Mouse (Mus musculus) kidney, embryonic 16.5 days (tissue): ENCODE data around the gene Rnasel. TPM values are rescaled to one million over a fixed set of nuclear protein-coding genes. Genes with fewer than 3 reads are reported as not detected.
"Not testable (repeated sequence)": the region's sequence is repeated elsewhere in the genome, so short reads cannot be mapped to it uniquely, and the experiment has no call there.

Experiments
- ATAC-seq: fragments of 200-750 bp; cut with Nextera tagmentation; 2 replicates; pipeline ENCODE4 v1.8.0; 2017; ENCODE audit warnings: moderate TSS enrichment; ENCODE audit not compliant: low FRiP score, low TSS enrichment
- H3K27ac ChIP-seq: fragments of 300-500 bp; sonication (generic); 2 replicates; pipeline ENCODE4 v1.5.1; 2014; ENCODE audit warnings: low read length
- H3K27me3 ChIP-seq: fragments of 300-500 bp; sonication (generic); 2 replicates; pipeline ENCODE4 v1.6.1; 2014; ENCODE audit warnings: low read length, control low read depth, mixed read lengths; ENCODE audit not compliant: insufficient read depth
- H3K36me3 ChIP-seq: fragments of 300-500 bp; sonication (generic); 2 replicates; pipeline ENCODE4 v1.6.1; 2014; ENCODE audit warnings: low read length, control low read depth, mixed read lengths; ENCODE audit not compliant: insufficient read depth
- H3K4me1 ChIP-seq: fragments of 300-500 bp; sonication (generic); 2 replicates; pipeline ENCODE4 v1.6.1; 2014; ENCODE audit warnings: low read length, control low read depth, mixed read lengths; ENCODE audit not compliant: insufficient read depth
- H3K4me2 ChIP-seq: fragments of 300-500 bp; sonication (generic); replicated peaks from 2 replicates; pipeline ENCODE4 v1.6.1; 2014; ENCODE audit warnings: low read depth, low read length
- H3K4me3 ChIP-seq: fragments of 300-500 bp; sonication (generic); 2 replicates; pipeline ENCODE4 v1.5.1; 2014; ENCODE audit warnings: mild to moderate bottlenecking, low read length
- H3K9ac ChIP-seq: fragments of 300-500 bp; sonication (generic); replicated peaks from 2 replicates; pipeline ENCODE4 v1.6.1; 2014; ENCODE audit warnings: low read length
- H3K9me3 ChIP-seq: fragments of 300-500 bp; sonication (generic); 2 replicates; pipeline ENCODE4 v1.6.1; 2016; ENCODE audit warnings: low read length, control low read depth
- WGBS: fragments of 180-500 bp; shearing (Covaris S2); extraction: QIAGEN DNeasy Blood & Tissue Kit; methylation state at CpG from one replicate; pipeline ENCODE4 v1.1.7; 2014; 5-methylcytosine and 5-hydroxymethylcytosine counted together
- polyA plus RNA-seq: library from polyadenylated mRNA; unstranded; fragments of >200 nt; fragmentation: Nextera tagmentation; extraction: Ambion mirVana; gene quantifications from 2 replicates; pipeline ENCODE4 v1.2.1, GENCODE M21; 2015

Gene Rnasel
- polyA plus RNA-seq, 1 experiment from 2014 or later: 10.7 TPM

DNA sequence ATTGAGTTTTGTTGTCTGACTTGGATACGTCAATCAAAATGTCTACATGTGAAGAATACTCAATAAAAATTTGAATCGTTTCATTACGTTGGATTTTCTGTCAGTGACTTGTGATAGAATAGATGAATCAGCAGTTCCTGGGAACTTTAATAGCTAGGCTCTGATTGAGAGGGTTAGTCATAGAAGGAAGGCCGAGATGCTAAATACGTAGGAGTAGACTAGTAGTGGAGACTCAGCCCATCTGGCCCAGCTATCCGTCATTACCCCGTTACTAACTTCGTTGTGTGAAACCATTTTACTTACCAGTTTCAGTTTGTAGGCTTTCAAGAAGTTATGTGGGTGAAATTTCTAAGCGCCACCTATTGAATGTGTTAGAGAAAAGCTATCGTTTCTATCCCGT, 14.9 kb downstream of the Rnasel start:
- 87% methylated on average over 11 of the region's 11 CpGs for WGBS
- Histone ChIP-seq H3K9me3 (no peaks in the 10 kb centered on the region), H3K4me3 (no peak overlapping the region), H3K27me3 (no peaks in the 10 kb centered on the region), H3K4me2 (no peak overlapping the region), H3K36me3 (no peaks in the 10 kb centered on the region), H3K9ac (no peak overlapping the region), H3K4me1 (no peaks in the 10 kb centered on the region), H3K27ac (no peak overlapping the region)
- no peak for ATAC-seq

DNA sequence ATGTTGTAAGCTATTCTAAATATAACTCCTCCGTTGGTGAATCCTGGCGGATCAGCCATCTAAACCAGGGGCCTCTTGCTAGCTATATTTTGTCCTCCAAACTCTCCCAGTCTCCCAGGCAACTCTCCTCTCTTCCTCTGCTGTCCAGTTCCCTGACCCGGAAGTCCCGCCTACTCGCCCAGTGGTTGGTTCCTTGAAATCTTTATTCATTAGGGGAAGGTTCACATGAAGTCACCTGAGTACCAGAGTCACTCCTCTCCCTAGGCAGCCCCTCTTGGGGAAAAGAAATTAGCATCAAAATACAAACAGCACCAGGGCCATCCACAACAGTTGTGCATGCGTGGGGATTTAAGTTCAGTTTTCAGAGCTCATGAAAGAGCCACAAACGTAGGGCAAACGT, 17.1 kb downstream of the Rnasel start:
- Histone ChIP-seq H3K4me3 (no peak overlapping the region), H3K36me3 (no peaks in the 10 kb centered on the region), H3K4me1 (no peaks in the 10 kb centered on the region), H3K4me2 (no peak overlapping the region), H3K27ac (no peak overlapping the region), H3K9me3 (no peaks in the 10 kb centered on the region), H3K9ac (no peak overlapping the region), H3K27me3 (no peaks in the 10 kb centered on the region)
- no peak for ATAC-seq
- WGBS: 58% methylated on average over 8 of the region's 8 CpGs

DNA sequence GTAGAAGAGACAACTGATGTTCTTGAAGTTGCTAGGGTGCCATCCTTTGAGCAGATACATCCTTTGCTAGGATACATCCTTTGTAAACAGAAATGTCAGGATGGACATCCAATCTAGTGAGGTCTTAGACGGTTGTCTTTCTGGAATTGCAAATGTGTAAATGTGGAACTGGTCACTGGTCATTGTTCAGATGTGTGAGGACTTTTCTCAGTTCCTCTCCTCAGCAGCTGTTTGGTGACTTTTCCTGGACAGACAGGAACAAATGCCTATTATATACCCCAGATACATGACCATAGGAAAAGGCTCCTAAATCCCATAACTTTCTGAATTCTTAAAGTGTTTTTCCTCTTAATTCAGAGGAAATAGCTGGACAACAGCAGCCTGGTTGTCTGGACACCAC, 18.1 kb downstream of the Rnasel start:
- Histone ChIP-seq H3K36me3 (no peaks in the 10 kb centered on the region), H3K27ac (no peak overlapping the region), H3K27me3 (no peaks in the 10 kb centered on the region), H3K4me1 (no peaks in the 10 kb centered on the region), H3K9me3 (no peaks in the 10 kb centered on the region), H3K4me2 (no peak overlapping the region), H3K4me3 (no peak overlapping the region), H3K9ac (no peak overlapping the region)
- no peak for ATAC-seq
- 93% methylated on average over 1 of the region's 1 CpGs for WGBS

DNA sequence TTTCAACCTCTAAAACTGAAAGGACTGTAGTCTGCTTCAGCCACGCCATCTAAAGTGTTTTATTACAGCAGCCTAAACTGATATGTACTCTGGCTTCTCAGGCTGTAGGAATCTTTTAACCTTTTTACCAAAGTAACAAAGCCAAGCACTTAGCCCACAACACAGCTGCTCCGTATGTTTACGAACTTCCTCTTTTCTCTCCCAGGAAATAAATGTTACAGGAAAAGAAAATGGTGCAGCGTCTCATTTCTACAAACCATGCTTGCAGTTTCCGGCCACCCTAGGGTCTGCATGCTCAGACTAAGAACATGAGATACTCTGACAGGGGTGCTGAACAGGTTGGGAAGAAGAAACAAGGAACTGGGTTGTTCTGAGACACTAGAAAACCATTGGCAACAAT, 19.2 kb downstream of the Rnasel start:
- Histone ChIP-seq H3K4me2 (no peak overlapping the region), H3K9ac (no peak overlapping the region), H3K36me3 (no peaks in the 10 kb centered on the region), H3K4me1 (no peaks in the 10 kb centered on the region), H3K27ac (no peak overlapping the region), H3K9me3 (no peaks in the 10 kb centered on the region), H3K4me3 (no peak overlapping the region), H3K27me3 (no peaks in the 10 kb centered on the region)
- no peak for ATAC-seq
- 79% methylated on average over 5 of the region's 5 CpGs for WGBS

DNA sequence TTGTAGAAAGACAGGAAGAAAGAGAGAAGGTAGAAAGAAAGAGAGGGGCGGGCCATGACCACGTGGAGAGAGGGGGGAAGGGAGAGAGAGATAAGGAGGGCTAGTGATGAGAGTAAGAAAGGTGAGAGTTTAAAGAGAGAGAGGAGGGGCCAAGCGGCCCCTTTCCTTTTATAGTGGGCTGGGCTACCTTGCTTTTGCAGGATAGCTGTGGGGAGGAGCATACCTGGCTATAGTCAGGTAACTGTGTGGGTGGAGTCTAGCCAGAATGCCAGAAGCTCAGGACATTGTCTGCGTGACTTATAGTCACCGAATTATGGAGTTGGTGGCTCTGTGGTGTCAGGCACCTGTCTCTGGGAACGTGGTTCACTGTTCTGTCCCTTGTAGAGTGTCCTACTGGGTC, 20.3 kb downstream of the Rnasel start:
- H3K9ac ChIP-seq, ATAC-seq: not testable (repeated sequence)
- WGBS: 68% methylated on average over 6 of the region's 6 CpGs

DNA sequence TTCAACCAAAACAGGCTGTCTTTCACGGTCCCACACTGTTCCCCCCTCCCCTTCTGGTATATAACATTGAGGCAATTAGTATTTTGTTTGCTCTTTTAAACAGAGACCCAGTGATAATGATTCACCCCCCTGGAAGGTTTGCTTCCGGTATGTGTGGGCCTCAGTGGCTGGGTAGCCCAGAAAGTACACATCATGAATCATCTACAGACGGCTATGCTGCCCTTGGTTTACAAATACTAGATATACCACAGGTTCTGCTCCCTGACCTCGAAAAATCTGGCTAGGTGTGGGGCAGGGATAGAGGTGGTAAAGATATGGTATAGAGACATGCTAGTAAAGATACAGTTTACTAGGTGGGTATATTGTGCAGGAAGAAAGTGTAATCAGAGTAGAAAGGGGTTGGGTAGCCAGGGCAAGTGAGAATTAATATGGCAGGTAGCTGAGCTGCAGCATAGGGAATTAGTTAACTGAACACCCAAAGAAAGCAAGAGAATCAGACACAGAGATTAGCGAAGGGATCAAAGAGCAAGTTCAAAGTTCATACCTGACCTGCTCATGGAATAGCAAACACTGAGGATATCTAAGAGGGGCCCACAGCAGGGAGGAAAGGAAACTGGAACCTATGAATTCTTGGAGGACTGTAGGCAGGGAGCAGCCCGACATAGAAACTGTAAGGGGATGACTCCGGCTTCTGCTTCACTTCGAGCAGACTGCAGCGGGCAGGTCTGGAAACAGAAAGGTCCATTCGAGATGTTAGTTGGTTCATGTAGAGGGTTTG, 21.0 kb downstream of the Rnasel start:
- no peaks in the 10 kb centered on the region for H3K36me3 ChIP-seq
- no peak overlapping the region for H3K9ac ChIP-seq
- H3K27ac ChIP-seq: no peak overlapping the region
- H3K4me3 ChIP-seq: no peak overlapping the region
- no peaks in the 10 kb centered on the region for H3K4me1 ChIP-seq
- H3K9me3 ChIP-seq: no peaks in the 10 kb centered on the region
- 72% methylated on average over 10 of the region's 10 CpGs for WGBS
- no peak for ATAC-seq
- H3K27me3 ChIP-seq: no peaks in the 10 kb centered on the region
- no peak overlapping the region for H3K4me2 ChIP-seq

More for the DNA sequence above, 20.3 kb downstream of the Rnasel start:
- not testable (repeated sequence) for H3K4me2 ChIP-seq, H3K4me1 ChIP-seq, H3K4me3 ChIP-seq, H3K36me3 ChIP-seq, H3K27me3 ChIP-seq, H3K9me3 ChIP-seq, H3K27ac ChIP-seq

DNA sequence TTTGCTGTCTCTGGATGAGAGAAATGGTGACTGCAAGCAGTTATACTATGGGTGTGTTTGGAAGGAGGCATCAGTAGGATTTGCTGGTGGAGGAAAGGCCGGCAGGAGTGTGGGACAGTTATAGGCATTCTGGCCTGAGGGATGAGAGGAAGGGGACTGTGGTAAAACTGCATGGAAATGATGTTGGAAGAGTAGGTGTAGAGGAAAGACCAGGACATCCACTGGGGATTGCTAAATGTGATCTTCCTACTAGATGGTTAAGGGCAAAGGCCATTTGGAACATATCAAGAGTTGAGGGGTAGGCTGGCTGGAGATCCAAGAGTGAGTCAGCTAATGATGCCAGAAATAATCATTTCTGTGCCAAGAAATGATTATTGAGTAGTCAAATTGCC, 21.5 kb downstream of the Rnasel start:
- no peak overlapping the region for H3K4me3 ChIP-seq
- no peak overlapping the region for H3K27ac ChIP-seq
- H3K4me2 ChIP-seq: no peak overlapping the region
- H3K9ac ChIP-seq: no peak overlapping the region
- no peak for ATAC-seq
- WGBS: 97% methylated on average over 1 of the region's 1 CpGs
- no peaks in the 10 kb centered on the region for H3K36me3 ChIP-seq
- no peaks in the 10 kb centered on the region for H3K9me3 ChIP-seq
- no peaks in the 10 kb centered on the region for H3K27me3 ChIP-seq
- no peaks in the 10 kb centered on the region for H3K4me1 ChIP-seq

DNA sequence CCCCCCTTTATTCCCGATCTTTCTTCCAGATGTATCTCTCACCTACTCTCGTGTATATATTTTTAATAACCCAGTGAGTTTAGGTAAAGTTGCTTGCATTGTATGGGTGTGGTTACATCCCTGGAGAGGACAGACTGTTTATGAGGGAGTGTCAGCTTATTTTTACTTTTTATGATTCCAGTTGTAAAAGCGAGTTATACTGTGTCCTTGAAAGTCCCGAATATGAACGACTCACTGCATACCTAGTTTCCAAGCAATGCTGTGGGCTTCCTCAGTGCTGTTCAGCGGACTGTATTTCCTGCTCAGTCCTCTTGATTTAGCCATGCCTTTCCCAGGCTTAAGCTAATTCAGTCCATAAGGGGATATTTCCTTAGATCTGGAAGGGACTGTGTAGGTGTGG, 25.9 kb downstream of the Rnasel start:
- Histone ChIP-seq H3K36me3 (no peaks in the 10 kb centered on the region), H3K27me3 (no peaks in the 10 kb centered on the region), H3K9ac (no peak overlapping the region), H3K4me1 (no peaks in the 10 kb centered on the region), H3K27ac (no peak overlapping the region), H3K4me3 (no peak overlapping the region), H3K9me3 (no peaks in the 10 kb centered on the region), H3K4me2 (no peak overlapping the region)
- ATAC-seq: no peak
- WGBS: 76% methylated on average over 6 of the region's 6 CpGs

DNA sequence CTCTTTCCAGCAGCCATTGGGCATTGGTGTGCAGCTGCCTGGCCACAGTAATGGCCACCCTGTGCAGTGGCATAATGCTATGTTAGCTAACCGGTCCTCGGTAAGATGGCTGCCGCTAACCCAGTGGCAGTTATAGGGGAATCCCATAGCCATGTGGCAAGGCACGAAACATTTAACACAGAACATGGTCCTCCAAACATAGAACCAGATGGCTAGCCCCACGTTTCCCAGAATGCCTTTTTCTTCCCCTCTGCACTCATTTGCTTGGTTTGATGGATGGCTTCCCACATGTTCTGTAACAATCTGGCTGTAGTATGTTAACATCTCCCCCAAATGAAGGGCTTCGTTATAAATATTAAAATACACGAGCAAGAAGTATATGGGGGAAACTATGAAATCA, 27.0 kb downstream of the Rnasel start:
- H3K4me3 ChIP-seq: no peak overlapping the region
- no peak overlapping the region for H3K4me2 ChIP-seq
- no peaks in the 10 kb centered on the region for H3K9me3 ChIP-seq
- no peaks in the 10 kb centered on the region for H3K36me3 ChIP-seq
- H3K4me1 ChIP-seq: no peaks in the 10 kb centered on the region
- H3K9ac ChIP-seq: no peak overlapping the region
- no peak overlapping the region for H3K27ac ChIP-seq
- WGBS: 96% methylated on average over 7 of the region's 7 CpGs
- no peaks in the 10 kb centered on the region for H3K27me3 ChIP-seq
- no peak for ATAC-seq

DNA sequence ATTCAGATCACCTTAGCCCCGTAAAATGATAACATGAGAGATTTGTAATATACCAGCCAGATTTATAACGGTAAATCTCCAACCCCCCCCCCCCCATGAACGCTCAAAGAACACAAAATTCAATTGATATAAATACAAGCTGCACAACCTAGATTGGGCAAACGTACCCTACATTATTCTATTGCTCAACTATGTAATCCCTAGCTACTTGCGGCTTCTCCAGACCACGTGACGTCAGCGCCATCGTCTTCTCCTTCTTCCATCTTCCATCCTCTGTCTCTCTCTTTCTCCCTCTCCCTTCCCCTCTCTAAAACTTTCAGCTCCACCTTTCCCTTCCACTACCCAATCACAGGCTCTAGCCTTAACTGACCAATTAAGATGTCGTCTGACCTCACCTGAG, 29.0 kb downstream of the Rnasel start:
- H3K4me3 ChIP-seq: no peak overlapping the region
- no peaks in the 10 kb centered on the region for H3K9me3 ChIP-seq
- H3K36me3 ChIP-seq: no peaks in the 10 kb centered on the region
- WGBS: 85% methylated on average over 10 of the region's 10 CpGs
- H3K9ac ChIP-seq: no peak overlapping the region
- no peaks in the 10 kb centered on the region for H3K27me3 ChIP-seq
- no peak for ATAC-seq
- no peak overlapping the region for H3K27ac ChIP-seq
- no peak overlapping the region for H3K4me2 ChIP-seq
- no peaks in the 10 kb centered on the region for H3K4me1 ChIP-seq
